Mouse (Mus musculus) urinary bladder, postnatal 4 days (tissue): ENCODE measurements around the gene Eif4g3.
"Not testable (repeated sequence)": the region's sequence is repeated elsewhere in the genome, so short reads cannot be mapped to it uniquely, and the experiment has no call there.

ENCODE experiments used
- DNase-seq, 2 experiments: peaks; one replicate each; pipeline ENCODE4 v3.0.0; 2021 to 2022; ENCODE audit warnings: low spot score in 2 of 2

Eif4g3 gene

GRCm38 (mm10) chr4:138023403-138024100 is 30.7 kb downstream of the Eif4g3 start:
- no peak for DNase-seq

DNA sequence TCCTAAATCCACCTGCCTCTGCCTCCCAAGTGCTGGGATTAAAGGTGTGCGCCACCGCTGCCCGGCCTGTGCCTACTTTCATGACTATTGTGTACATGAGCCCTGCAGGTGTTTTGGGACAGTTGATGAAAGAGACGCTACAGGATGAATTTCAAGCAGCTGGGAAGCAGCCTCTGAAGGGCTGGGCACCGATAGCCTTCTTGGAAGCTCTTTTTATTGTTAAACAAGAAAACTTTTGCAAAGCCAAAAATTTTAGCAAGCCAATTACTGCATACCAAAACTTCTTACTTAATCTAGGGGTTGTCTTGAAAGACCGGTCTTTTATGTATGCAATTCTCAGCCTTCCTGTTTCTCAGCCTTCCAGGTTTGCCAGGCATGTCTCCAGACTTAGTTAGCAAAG is 36.3 kb downstream of the Eif4g3 start:
- DNase-seq, result no peak

GRCm38 (mm10) chr4:138031828-138032227 is 39.0 kb downstream of the Eif4g3 start:
- no peak for DNase-seq

DNA sequence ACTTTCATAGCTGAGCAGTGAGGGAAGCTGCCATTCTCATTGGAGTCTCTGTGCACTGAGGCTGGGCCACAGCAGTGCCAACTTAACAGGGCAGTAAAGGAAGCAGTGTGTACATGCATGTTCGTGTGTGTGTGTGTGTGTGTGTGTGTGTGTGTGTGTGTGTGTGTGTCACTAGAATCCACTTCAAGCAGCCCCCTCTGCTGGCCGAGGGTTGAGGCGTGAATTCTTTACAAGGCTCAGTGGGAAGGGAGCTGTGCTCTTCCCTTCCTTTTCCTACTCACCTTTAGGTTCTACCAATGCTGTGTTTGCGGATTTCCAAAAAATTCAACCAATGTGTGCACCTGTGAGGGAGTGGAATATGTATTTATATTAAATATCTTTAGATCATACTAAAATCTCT is 41.0 kb downstream of the Eif4g3 start:
- no peak for DNase-seq

GRCm38 (mm10) chr4:138035435-138036120 is 42.8 kb downstream of the Eif4g3 start:
- no peak for DNase-seq

DNA sequence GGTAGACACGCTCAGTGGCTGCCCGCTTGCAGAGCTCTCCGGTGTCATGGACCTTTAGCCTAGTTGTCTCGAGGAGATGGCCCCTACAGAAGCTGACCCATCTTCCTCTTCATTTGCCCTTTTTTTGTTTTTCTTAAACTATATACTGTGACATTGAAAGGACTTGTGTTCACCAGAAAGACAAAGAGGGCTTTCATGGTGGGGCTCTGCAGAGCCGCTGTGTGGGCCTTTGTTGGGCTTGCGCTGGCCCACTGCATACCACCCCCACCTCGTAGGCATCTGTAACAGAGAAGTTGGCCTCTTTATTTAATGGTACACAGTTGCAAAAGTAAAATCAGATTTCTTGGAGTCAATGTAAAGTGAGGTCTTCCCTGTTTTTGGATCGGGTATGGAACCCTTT is 44.3 kb downstream of the Eif4g3 start:
- DNase-seq, result no peak

- DNase-seq, result no peak
These were observed 45.1 kb downstream of the Eif4g3 start for GRCm38 (mm10) chr4:138037896-138038295.

GRCm38 (mm10) chr4:138038365-138039274 is 45.8 kb downstream of the Eif4g3 start:
- no peak for DNase-seq

GRCm38 (mm10) chr4:138039275-138039651 is 46.4 kb downstream of the Eif4g3 start:
- DNase-seq, result no peak

DNA sequence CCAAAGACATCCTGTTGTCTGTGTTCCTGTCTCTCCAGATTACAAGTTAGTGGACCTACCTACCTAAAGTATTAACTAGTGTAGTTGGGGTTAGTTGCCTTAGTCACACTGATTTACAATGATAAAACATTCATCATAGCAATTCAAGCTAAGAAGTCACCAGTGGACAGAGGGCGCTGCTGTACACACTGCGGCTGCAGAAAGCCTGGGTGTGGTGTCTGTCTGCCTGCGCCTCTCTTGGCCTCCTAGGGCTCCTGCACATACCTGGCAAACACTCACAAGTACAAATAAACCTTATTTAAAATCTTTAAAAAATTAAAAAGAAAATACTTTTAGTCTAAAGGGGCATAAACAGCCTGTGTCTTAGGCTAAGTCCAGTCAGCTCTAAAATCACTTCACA is 47.8 kb downstream of the Eif4g3 start:
- DNase-seq, result no peak

GRCm38 (mm10) chr4:138041566-138042256 is 48.9 kb downstream of the Eif4g3 start:
- no peak for DNase-seq

DNA sequence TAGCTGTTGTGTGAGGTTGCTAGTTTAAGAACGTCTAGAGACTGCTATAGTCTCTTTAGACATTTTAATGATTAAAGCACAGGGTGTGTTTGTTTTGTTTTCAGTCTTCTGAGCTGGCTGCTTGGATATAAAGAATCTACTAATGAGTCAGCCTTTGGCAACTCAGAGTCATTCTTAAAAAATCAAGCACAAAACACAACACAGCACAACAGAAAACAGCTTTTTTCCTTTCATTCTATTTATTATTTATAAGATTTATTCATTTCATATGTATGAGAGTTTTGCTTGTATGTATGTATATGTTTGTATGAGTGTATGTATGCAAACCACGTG is 49.4 kb downstream of the Eif4g3 start:
- no peak for DNase-seq

GRCm38 (mm10) chr4:138042625-138043024 is 49.8 kb downstream of the Eif4g3 start:
- DNase-seq, result no peak

- no peak for DNase-seq
These were observed 52.1 kb downstream of the Eif4g3 start for GRCm38 (mm10) chr4:138044841-138045500.

GRCm38 (mm10) chr4:138045809-138046208 is 53.0 kb downstream of the Eif4g3 start:
- DNase-seq, result no peak

DNA sequence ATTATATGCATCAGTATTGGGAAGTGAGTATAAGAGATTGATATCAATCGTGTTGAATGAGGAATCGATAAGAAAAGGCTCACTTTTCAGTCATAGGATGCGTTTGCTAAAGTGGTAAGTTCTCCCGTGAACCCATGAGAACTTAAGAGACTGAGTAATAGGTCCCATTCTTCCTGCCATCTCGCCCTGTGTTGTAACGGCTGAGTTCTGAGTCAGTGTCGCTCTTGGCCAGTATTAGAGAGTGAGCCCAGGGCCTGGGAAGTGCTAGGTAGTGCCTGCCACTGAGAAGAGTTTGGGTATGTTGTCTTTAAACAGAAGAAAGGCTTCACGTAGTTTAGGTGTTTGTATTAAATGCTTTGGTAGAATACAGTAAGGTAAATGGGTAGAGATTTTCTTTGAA is 53.5 kb downstream of the Eif4g3 start:
- DNase-seq, result no peak

GRCm38 (mm10) chr4:138049547-138049946 is 56.7 kb downstream of the Eif4g3 start:
- no peak for DNase-seq

DNA sequence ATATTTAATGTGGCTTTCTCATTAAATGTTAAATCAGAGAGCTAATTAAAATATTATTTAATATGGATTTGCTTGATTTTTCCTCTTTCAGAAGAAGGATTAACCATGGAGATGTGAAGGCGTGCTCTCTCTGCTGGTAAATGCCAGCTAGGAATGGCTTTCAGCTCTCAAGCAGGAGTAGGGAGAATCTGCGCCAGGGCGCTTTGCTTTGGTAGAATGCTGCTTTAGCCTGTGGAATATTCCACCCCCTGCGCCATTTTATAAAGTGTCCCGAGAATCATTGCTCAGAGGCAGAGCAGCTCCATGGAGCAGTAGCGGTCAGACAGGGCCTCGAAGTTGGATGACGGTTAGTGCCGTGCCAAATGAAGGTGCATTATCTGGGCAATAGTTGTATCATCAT is 58.7 kb downstream of the Eif4g3 start:
- no peak for DNase-seq

GRCm38 (mm10) chr4:138056658-138057057 is 63.8 kb downstream of the Eif4g3 start:
- no peak for DNase-seq

DNA sequence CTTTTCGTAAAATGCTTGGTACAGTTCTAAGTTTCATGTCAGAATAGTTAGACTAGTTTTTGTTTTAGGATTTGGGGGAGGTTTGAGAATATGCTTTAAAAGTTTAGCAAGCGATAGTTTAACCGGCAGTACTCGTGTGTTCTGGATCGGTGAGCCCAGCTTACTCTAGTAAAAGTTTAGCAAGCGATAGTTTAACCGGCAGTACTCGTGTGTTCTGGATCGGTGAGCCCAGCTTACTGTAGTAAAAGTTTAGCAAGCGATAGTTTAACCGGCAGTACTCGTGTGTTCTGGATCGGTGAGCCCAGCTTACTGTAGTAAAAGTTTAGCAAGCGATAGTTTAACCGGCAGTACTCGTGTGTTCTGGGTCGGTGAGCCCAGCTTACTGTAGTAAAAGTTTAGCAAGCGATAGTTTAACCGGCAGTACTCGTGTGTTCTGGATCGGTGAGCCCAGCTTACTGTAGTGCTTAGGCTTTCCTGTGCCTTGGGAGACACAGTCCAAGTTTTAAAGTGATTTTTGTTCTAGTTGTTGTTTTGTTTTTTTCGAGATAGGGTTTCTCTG is 64.5 kb downstream of the Eif4g3 start:
- not testable (repeated sequence) for DNase-seq

- DNase-seq, result no peak
These were observed 68.3 kb downstream of the Eif4g3 start for GRCm38 (mm10) chr4:138061161-138061560.
